Mouse (Mus musculus): ENCODE measurements at regions not wholly inside any gene's neighbourhood (a gene's known extent, or its start where the extent isn't known, plus 50 kb on each side); places are given as distances from the start of the nearest gene placed in this dataset.

- H3K4me1 ChIP-seq (ENCODE audit: control insufficient read depth, insufficient read depth, low read length) = peaks cover 13% of the 10 kb centered on the region
- no peak overlapping the region for H3K27ac ChIP-seq (replicated peaks; ENCODE audit: low read depth, low read length)
These were observed 570.8 kb downstream of the Adgrl2 start for GRCm38 (mm10) chr3:148419462-148420074.

DNA sequence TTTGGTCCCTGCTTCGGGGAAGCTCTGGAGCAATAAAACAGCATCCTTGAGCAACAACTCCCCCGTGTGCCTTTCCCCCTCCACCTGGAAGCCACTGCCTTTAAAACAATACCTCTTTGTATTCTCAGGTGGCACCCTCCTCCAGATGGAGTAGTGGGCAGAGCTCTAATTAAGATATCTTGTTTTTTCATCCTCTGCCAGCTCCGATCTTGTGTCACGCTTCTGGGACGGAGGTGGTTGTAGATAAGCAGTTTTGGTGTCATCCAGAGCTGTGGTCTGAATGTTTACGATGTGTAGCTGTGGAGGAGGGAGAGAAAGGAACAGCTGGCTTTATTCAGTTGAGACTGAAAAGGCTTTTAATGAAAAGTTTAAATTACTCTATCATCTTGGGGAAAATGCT is 572.3 kb downstream of the Adgrl2 start:
- no peak overlapping the region for H3K27ac ChIP-seq (replicated peaks; ENCODE audit: low read depth, low read length)
- no peaks in the 10 kb centered on the region for H3K36me3 ChIP-seq (ENCODE audit: control insufficient read depth, insufficient read depth, low read length)
- no peaks in the 10 kb centered on the region for H3K27me3 ChIP-seq (ENCODE audit: control insufficient read depth, insufficient read depth, low read length)
- no peak overlapping the region for H3K4me3 ChIP-seq (replicated peaks; ENCODE audit: low read length)
- 3% methylated on average over 6 of the region's 6 CpGs for WGBS
- no peak overlapping the region for H3K4me2 ChIP-seq (replicated peaks; ENCODE audit: low read depth, low read length, severe bottlenecking)
- H3K9ac ChIP-seq (ENCODE audit: low read depth, low read length, severe bottlenecking) = no peak overlapping the region
- no peaks in the 10 kb centered on the region for H3K9me3 ChIP-seq (ENCODE audit: control insufficient read depth, low read length)
- TF ChIP-seq POLR2A (IDR thresholded peaks at IDR 0.05; ENCODE audit: borderline replicate concordance, extremely low read depth, insufficient read depth, insufficient read length) = no peak
- no peak for DNase-seq (ENCODE audit: low spot score)
- no peak for ATAC-seq (ENCODE audit: low FRiP score, low read depth)
- H3K4me1 ChIP-seq (ENCODE audit: control insufficient read depth, insufficient read depth, low read length) = peaks cover 11% of the 10 kb centered on the region

More at GRCm38 (mm10) chr3:148419462-148420074, 570.8 kb downstream of the Adgrl2 start:
- WGBS = 70% methylated on average over 2 of the region's 2 CpGs
- no peaks in the 10 kb centered on the region for H3K27me3 ChIP-seq (ENCODE audit: control insufficient read depth, insufficient read depth, low read length)
- no peaks in the 10 kb centered on the region for H3K9me3 ChIP-seq (ENCODE audit: control insufficient read depth, low read length)
- no peak overlapping the region for H3K4me2 ChIP-seq (replicated peaks; ENCODE audit: low read depth, low read length, severe bottlenecking)
- no peak overlapping the region for H3K9ac ChIP-seq (ENCODE audit: low read depth, low read length, severe bottlenecking)
- no peak overlapping the region for H3K4me3 ChIP-seq (replicated peaks; ENCODE audit: low read length)
- H3K36me3 ChIP-seq (ENCODE audit: control insufficient read depth, insufficient read depth, low read length) = no peaks in the 10 kb centered on the region
- DNase-seq (ENCODE audit: low spot score) = no peak
- no peak for ATAC-seq (ENCODE audit: low FRiP score, low read depth)
- no peak for TF ChIP-seq POLR2A (IDR thresholded peaks at IDR 0.05; ENCODE audit: borderline replicate concordance, extremely low read depth, insufficient read depth, insufficient read length)

GRCm38 (mm10) chr3:148415443-148415842 is 574.9 kb downstream of the Adgrl2 start:
- DNase-seq (ENCODE audit: low spot score) = no peak
- no peak for TF ChIP-seq POLR2A (IDR thresholded peaks at IDR 0.05; ENCODE audit: borderline replicate concordance, extremely low read depth, insufficient read depth, insufficient read length)
- no peaks in the 10 kb centered on the region for H3K9me3 ChIP-seq (ENCODE audit: control insufficient read depth, low read length)
- WGBS = 80% methylated on average over 7 of the region's 7 CpGs
- no peak overlapping the region for H3K9ac ChIP-seq (ENCODE audit: low read depth, low read length, severe bottlenecking)
- ATAC-seq (ENCODE audit: low FRiP score, low read depth) = no peak
- no peak overlapping the region for H3K4me3 ChIP-seq (replicated peaks; ENCODE audit: low read length)
- H3K4me2 ChIP-seq (replicated peaks; ENCODE audit: low read depth, low read length, severe bottlenecking) = no peak overlapping the region
- peaks cover 11% of the 10 kb centered on the region for H3K4me1 ChIP-seq (ENCODE audit: control insufficient read depth, insufficient read depth, low read length)
- H3K27me3 ChIP-seq (ENCODE audit: control insufficient read depth, insufficient read depth, low read length) = no peaks in the 10 kb centered on the region
- no peaks in the 10 kb centered on the region for H3K36me3 ChIP-seq (ENCODE audit: control insufficient read depth, insufficient read depth, low read length)
- H3K27ac ChIP-seq (replicated peaks; ENCODE audit: low read depth, low read length) = no peak overlapping the region

GRCm38 (mm10) chr3:148413027-148413426 is 577.3 kb downstream of the Adgrl2 start:
- WGBS = 74% methylated on average over 1 of the region's 1 CpGs
- DNase-seq (ENCODE audit: low spot score) (no peak), ATAC-seq (ENCODE audit: low FRiP score, low read depth) (no peak)
- H3K4me1 ChIP-seq (ENCODE audit: control insufficient read depth, insufficient read depth, low read length) = peaks cover 10% of the 10 kb centered on the region
- no peak overlapping the region for H3K4me2 ChIP-seq (replicated peaks; ENCODE audit: low read depth, low read length, severe bottlenecking)
- no peaks in the 10 kb centered on the region for H3K27me3 ChIP-seq (ENCODE audit: control insufficient read depth, insufficient read depth, low read length)
- H3K9ac ChIP-seq (ENCODE audit: low read depth, low read length, severe bottlenecking) = no peak overlapping the region
- TF ChIP-seq POLR2A (IDR thresholded peaks at IDR 0.05; ENCODE audit: borderline replicate concordance, extremely low read depth, insufficient read depth, insufficient read length) = no peak
- H3K36me3 ChIP-seq (ENCODE audit: control insufficient read depth, insufficient read depth, low read length) = no peaks in the 10 kb centered on the region
- H3K27ac ChIP-seq (replicated peaks; ENCODE audit: low read depth, low read length) = no peak overlapping the region
- H3K9me3 ChIP-seq (ENCODE audit: control insufficient read depth, low read length) = no peaks in the 10 kb centered on the region
- no peak overlapping the region for H3K4me3 ChIP-seq (replicated peaks; ENCODE audit: low read length)

- DNase-seq (ENCODE audit: low spot score) (no peak), ATAC-seq (ENCODE audit: low FRiP score, low read depth) (no peak)
- no peaks in the 10 kb centered on the region for H3K9me3 ChIP-seq (ENCODE audit: control insufficient read depth, low read length)
- H3K4me1 ChIP-seq (ENCODE audit: control insufficient read depth, insufficient read depth, low read length) = peaks cover 4% of the 10 kb centered on the region; the same call in 1 of the 2 replicates
- TF ChIP-seq POLR2A (IDR thresholded peaks at IDR 0.05; ENCODE audit: borderline replicate concordance, extremely low read depth, insufficient read depth, insufficient read length) = no peak
- no peak overlapping the region for H3K9ac ChIP-seq (ENCODE audit: low read depth, low read length, severe bottlenecking)
- H3K36me3 ChIP-seq (ENCODE audit: control insufficient read depth, insufficient read depth, low read length) = no peaks in the 10 kb centered on the region
- H3K4me2 ChIP-seq (replicated peaks; ENCODE audit: low read depth, low read length, severe bottlenecking) = no peak overlapping the region
- no peak overlapping the region for H3K27ac ChIP-seq (replicated peaks; ENCODE audit: low read depth, low read length)
- no peaks in the 10 kb centered on the region for H3K27me3 ChIP-seq (ENCODE audit: control insufficient read depth, insufficient read depth, low read length)
- 50% methylated on average over 1 of the region's 1 CpGs for WGBS
- no peak overlapping the region for H3K4me3 ChIP-seq (replicated peaks; ENCODE audit: low read length)
These were observed 578.2 kb downstream of the Adgrl2 start for GRCm38 (mm10) chr3:148412191-148412590.
